Mouse (Mus musculus): ENCODE results near the gene 1810013L24Rik.

GRCm38 (mm10) chr16:8864223-8864631, 34.3 kb downstream of the 1810013L24Rik start:
- TF ChIP-seq CTCF (IDR thresholded peaks at IDR 0.05; ENCODE audit: low read depth, low read length) (no peak), POLR2A (IDR thresholded peaks at IDR 0.05; ENCODE audit: borderline replicate concordance, low read depth, low read length) (no peak)

Data from bone marrow macrophage, adult 2 months (primary cell).